Mouse (Mus musculus) thymus, postnatal 25 days (tissue): ENCODE measurements around the gene Olfr1335.
"Not testable (repeated sequence)": the region's sequence is repeated elsewhere in the genome, so short reads cannot be mapped to it uniquely, and the experiment has no call there.

Experiments
- DNase-seq: peaks from one replicate; pipeline ENCODE4 v3.0.0; 2022

Olfr1335 gene

DNA sequence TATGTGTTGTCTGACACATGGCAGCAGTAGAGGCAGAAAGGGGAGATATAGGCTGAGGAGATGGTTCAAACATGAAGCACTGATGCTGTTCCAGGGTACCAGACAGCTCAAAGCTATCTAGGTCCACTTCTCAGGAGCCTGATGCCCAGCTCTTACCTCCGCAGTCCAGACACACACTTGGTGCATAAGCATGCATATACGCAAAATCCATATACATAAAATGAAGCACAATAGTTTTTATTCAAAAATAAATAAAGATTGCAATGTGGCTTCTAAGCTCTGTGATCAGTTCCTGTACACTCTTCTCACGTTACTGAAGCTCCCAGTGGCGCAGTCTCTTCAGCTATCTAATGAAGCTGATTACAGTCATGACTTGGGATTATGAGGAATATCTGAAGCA, at the start of gene Olfr1335:
Olfr1335 (minus strand) TSS at position 101 of the 400 bp plus-strand sequence.
- DNase-seq = no peak

DNA sequence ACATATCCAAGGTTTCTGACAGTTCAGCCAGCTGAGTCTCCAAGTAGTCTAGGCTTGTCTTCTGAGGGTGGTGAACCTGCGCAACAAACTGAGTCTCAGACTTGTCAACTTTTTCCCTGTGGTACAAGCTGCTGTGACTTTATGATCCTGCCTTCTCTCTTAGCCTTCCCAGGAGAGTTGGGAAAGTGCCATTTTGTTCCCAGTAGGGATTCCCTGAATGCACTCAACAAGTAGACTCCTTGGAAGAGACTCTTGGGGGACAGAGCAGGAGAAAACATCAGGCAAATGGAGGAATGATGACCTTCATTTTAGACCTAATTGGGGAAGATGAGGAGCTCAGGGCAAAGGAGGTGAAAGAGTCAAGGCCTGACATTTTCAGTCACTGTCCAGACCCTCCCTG, 26.4 kb upstream of the Olfr1335 start, which contains the start of gene Olfr1333:
Olfr1333 (minus strand) TSS at position 101 of the 400 bp plus-strand sequence.
- no peak for DNase-seq

- DNase-seq = no peak
Measured at GRCm38 (mm10) chr4:118818921-118819320, 9.2 kb upstream of the Olfr1335 start.

- DNase-seq = not testable (repeated sequence)
Measured at GRCm38 (mm10) chr4:118792796-118793195, 16.9 kb downstream of the Olfr1335 start.

GRCm38 (mm10) chr4:118782486-118782885, 27.3 kb downstream of the Olfr1335 start, which contains the start of gene Olfr1337:
Olfr1337 (minus strand) TSS chr4:118782586.
- DNase-seq = no peak
